Mouse (Mus musculus): Measurements from ENCODE around the gene Gm5269.

- TF ChIP-seq ZC3H11A (IDR thresholded peaks at IDR 0.05; ENCODE audit: low read depth, low read length) (no peak), NELFE (IDR thresholded peaks at IDR 0.05; ENCODE audit: low read depth, low read length) (no peak), CTCF (conservative IDR thresholded peaks at IDR 0.05 in 1 of 2, IDR thresholded peaks at IDR 0.05 in 1 of 2; ENCODE audit: low read depth in 2 of 2, low read length in 2 of 2) (no peak), USF2 (conservative IDR thresholded peaks at IDR 0.05; ENCODE audit: low read depth, low read length) (no peak)
These were observed 8.0 kb upstream of the Gm5269 start for GRCm38 (mm10) chr1:45898044-45898443.

All from CH12.LX (cell line).